Mouse (Mus musculus) midbrain, embryonic 10.5 days (tissue): ENCODE data around the gene Sun1. TPM values are rescaled to one million over a fixed set of nuclear protein-coding genes. Genes with fewer than 3 reads are reported as not detected.

Source experiments
- DNase-seq: peaks from one replicate; pipeline ENCODE4 v3.0.0-alpha.2; 2017; ENCODE audit warnings: low spot score
- H3K27ac ChIP-seq: fragments of 300-500 bp; sonication (generic); replicated peaks from 2 replicates; pipeline ENCODE4 v1.5.1; 2016; ENCODE audit warnings: mild to moderate bottlenecking
- H3K27me3 ChIP-seq: fragments of 300-500 bp; sonication (generic); 2 replicates; pipeline ENCODE4 v1.6.1; 2016; ENCODE audit warnings: low read depth, mild to moderate bottlenecking; ENCODE audit not compliant: poor library complexity, severe bottlenecking
- H3K36me3 ChIP-seq: fragments of 300-500 bp; sonication (generic); 2 replicates; pipeline ENCODE4 v1.6.1; 2016; ENCODE audit warnings: mild to moderate bottlenecking, moderate library complexity
- H3K4me1 ChIP-seq: fragments of 300-500 bp; sonication (generic); 2 replicates; pipeline ENCODE4 v1.6.1; 2016
- H3K4me3 ChIP-seq: fragments of 300-500 bp; sonication (generic); 2 replicates; pipeline ENCODE4 v1.5.1; 2016; ENCODE audit warnings: mild to moderate bottlenecking, moderate library complexity
- H3K9me3 ChIP-seq: fragments of 300-500 bp; sonication (generic); replicated peaks from 2 replicates; pipeline ENCODE4 v1.6.1; 2016; ENCODE audit warnings: mild to moderate bottlenecking
- WGBS: fragments of 180-500 bp; shearing (Covaris S2); methylation state at CpG from one replicate; pipeline ENCODE4 v1.1.7; 2016; 5-methylcytosine and 5-hydroxymethylcytosine counted together
- polyA plus RNA-seq: library from polyadenylated mRNA; unstranded; fragments of >200 nt; fragmentation: Nextera tagmentation; extraction: Ambion mirVana; gene quantifications from 2 replicates; pipeline ENCODE4 v1.2.1, GENCODE M21; 2016

Gene Sun1
- polyA plus RNA-seq, 1 experiment from 2014 or later, result 46.9 TPM

GRCm38 (mm10) chr5:139285383-139286067 lies 85.1 kb downstream of the Sun1 start:
- Histone ChIP-seq H3K36me3 (no peaks in the 10 kb centered on the region), H3K27me3 (no peaks in the 10 kb centered on the region), H3K4me1 (peaks cover 18% of the 10 kb centered on the region), H3K4me3 (no peak overlapping the region), H3K27ac (0 out of 2 replicates have a peak overlapping the region, but pooled peaks have one; percentile 23), H3K9me3 (no peaks in the 10 kb centered on the region)
- no peak for DNase-seq
- 63% methylated on average over 8 of the region's 8 CpGs for WGBS

GRCm38 (mm10) chr5:139286142-139286941 lies 85.9 kb downstream of the Sun1 start:
- H3K9me3 ChIP-seq, result no peaks in the 10 kb centered on the region
- H3K4me1 ChIP-seq, result peaks cover 18% of the 10 kb centered on the region
- no peak overlapping the region for H3K4me3 ChIP-seq
- no peaks in the 10 kb centered on the region for H3K36me3 ChIP-seq
- 82% methylated on average over 14 of the region's 14 CpGs for WGBS
- H3K27me3 ChIP-seq, result no peaks in the 10 kb centered on the region
- no peak for DNase-seq
- peak overlapping the region; percentile 23; the same call in 1 of the 2 replicates for H3K27ac ChIP-seq

- Histone ChIP-seq H3K4me3 (no peak overlapping the region), H3K4me1 (peaks cover 18% of the 10 kb centered on the region), H3K9me3 (no peaks in the 10 kb centered on the region), H3K36me3 (no peaks in the 10 kb centered on the region), H3K27me3 (no peaks in the 10 kb centered on the region), H3K27ac (no peak overlapping the region; the same call in 1 of the 2 replicates)
- 87% methylated on average over 5 of the region's 5 CpGs for WGBS
- no peak for DNase-seq
Observed at GRCm38 (mm10) chr5:139287099-139287498, 86.7 kb downstream of the Sun1 start.

- WGBS, result 88% methylated on average over 4 of the region's 4 CpGs
- Histone ChIP-seq H3K36me3 (no peaks in the 10 kb centered on the region), H3K4me1 (peaks cover 18% of the 10 kb centered on the region), H3K27ac (no peak overlapping the region), H3K4me3 (no peak overlapping the region), H3K9me3 (no peaks in the 10 kb centered on the region), H3K27me3 (no peaks in the 10 kb centered on the region)
- DNase-seq, result no peak
Observed at GRCm38 (mm10) chr5:139287787-139288186, 87.3 kb downstream of the Sun1 start.

- no peaks in the 10 kb centered on the region for H3K27me3 ChIP-seq
- WGBS, result 80% methylated on average over 4 of the region's 4 CpGs
- no peaks in the 10 kb centered on the region for H3K9me3 ChIP-seq
- no peak overlapping the region for H3K4me3 ChIP-seq
- peaks cover 18% of the 10 kb centered on the region for H3K4me1 ChIP-seq
- DNase-seq, result no peak
- no peak overlapping the region for H3K27ac ChIP-seq
- H3K36me3 ChIP-seq, result no peaks in the 10 kb centered on the region
Observed at GRCm38 (mm10) chr5:139288591-139288990, 88.2 kb downstream of the Sun1 start.

- Histone ChIP-seq H3K9me3 (no peaks in the 10 kb centered on the region), H3K27ac (no peak overlapping the region), H3K4me3 (no peak overlapping the region), H3K36me3 (no peaks in the 10 kb centered on the region), H3K4me1 (peaks cover 11% of the 10 kb centered on the region), H3K27me3 (no peaks in the 10 kb centered on the region)
- DNase-seq, result no peak
- WGBS, result 85% methylated on average over 12 of the region's 12 CpGs
Observed at GRCm38 (mm10) chr5:139290467-139291259, 90.2 kb downstream of the Sun1 start.

- 71% methylated on average over 6 of the region's 6 CpGs for WGBS
- no peaks in the 10 kb centered on the region for H3K9me3 ChIP-seq
- H3K4me1 ChIP-seq, result no peaks in the 10 kb centered on the region
- no peak overlapping the region for H3K4me3 ChIP-seq
- no peaks in the 10 kb centered on the region for H3K36me3 ChIP-seq
- H3K27ac ChIP-seq, result no peak overlapping the region
- no peak for DNase-seq
- no peaks in the 10 kb centered on the region for H3K27me3 ChIP-seq
Observed at GRCm38 (mm10) chr5:139291811-139292560, 91.5 kb downstream of the Sun1 start.

- Histone ChIP-seq H3K27ac (no peak overlapping the region), H3K36me3 (no peaks in the 10 kb centered on the region), H3K27me3 (no peaks in the 10 kb centered on the region), H3K4me3 (no peak overlapping the region), H3K4me1 (no peaks in the 10 kb centered on the region), H3K9me3 (no peaks in the 10 kb centered on the region)
- no peak for DNase-seq
- WGBS, result 80% methylated on average over 2 of the region's 2 CpGs
Observed at GRCm38 (mm10) chr5:139294089-139294488, 93.7 kb downstream of the Sun1 start.

- no peak overlapping the region for H3K27ac ChIP-seq
- no peaks in the 10 kb centered on the region for H3K36me3 ChIP-seq
- no peaks in the 10 kb centered on the region for H3K4me1 ChIP-seq
- 93% methylated on average over 10 of the region's 10 CpGs for WGBS
- DNase-seq, result no peak
- no peak overlapping the region for H3K4me3 ChIP-seq
- H3K9me3 ChIP-seq, result no peaks in the 10 kb centered on the region
- no peaks in the 10 kb centered on the region for H3K27me3 ChIP-seq
Observed at GRCm38 (mm10) chr5:139297092-139297491, 96.7 kb downstream of the Sun1 start.

- no peak for DNase-seq
- H3K27me3 ChIP-seq, result no peaks in the 10 kb centered on the region
- no peaks in the 10 kb centered on the region for H3K9me3 ChIP-seq
- H3K4me3 ChIP-seq, result no peak overlapping the region
- 0 out of 2 replicates have a peak overlapping the region, but pooled peaks have one; percentile 17 for H3K27ac ChIP-seq
- no peaks in the 10 kb centered on the region for H3K36me3 ChIP-seq
- 85% methylated on average over 5 of the region's 5 CpGs for WGBS
- no peaks in the 10 kb centered on the region for H3K4me1 ChIP-seq
Observed at GRCm38 (mm10) chr5:139297745-139298144, 97.3 kb downstream of the Sun1 start.
